Mouse (Mus musculus) embryo, embryonic 11 days (tissue): ENCODE data around the gene Ccdc81.

Experiments used
- DNase-seq: peaks from one replicate; pipeline ENCODE4 v3.0.0-alpha.2; 2015

Ccdc81 gene

GRCm38 (mm10) chr7:89903442-89904343, at the start of gene Ccdc81:
TSS of gene Ccdc81 (minus strand) at chr7:89903629.
- DNase-seq: peak; percentile 69

GRCm38 (mm10) chr7:89949403-89949802, 46.0 kb upstream of the Ccdc81 start:
- DNase-seq: no peak

GRCm38 (mm10) chr7:89948026-89948425, 44.6 kb upstream of the Ccdc81 start:
- DNase-seq: no peak

DNA sequence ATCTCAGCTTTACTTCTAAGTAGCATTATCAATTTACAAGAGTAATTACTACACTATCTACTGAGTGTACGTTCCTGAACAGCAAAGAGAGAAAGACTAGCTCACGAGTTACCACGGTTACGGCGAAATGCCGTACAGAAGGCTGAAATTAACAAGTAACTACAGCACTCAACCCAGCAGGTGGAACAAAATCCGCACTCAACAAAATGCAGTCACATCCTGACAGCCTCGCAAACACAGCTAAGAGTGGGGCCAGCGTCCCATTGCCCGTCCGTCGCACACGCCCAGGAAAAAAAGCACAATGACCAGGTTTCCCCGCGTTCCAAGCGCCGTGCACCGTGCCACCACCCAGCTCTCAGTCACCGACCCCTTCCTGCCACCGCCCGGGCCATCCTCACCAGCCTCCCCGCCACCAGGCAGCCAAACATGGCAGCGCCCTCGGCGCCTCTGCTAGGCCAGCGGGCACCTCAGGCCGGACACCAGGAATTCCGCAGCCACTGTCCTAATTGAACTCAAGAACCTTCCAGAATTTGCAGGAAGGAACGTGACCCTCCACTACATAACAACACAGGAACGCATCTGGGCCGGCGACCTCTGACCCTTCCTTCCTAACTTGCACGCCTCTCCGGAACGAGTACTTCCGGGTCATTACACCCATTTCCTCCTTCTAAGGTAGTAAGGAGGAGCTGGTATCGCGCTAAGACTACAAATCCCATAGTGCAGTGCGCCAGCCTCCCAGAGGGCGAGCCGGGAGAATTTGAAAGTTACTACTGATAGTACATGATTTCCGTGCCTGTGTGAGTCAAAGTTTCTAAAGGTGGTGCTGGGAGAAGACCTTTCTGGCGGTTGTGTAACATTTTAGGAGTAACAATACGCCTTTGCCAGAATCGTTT, 37.4 kb upstream of the Ccdc81 start, which contains the start of gene Hikeshi:
Gene Hikeshi (minus strand): TSS at position 634 of the 893 bp plus-strand sequence.
- peak; percentile 99 for DNase-seq

GRCm38 (mm10) chr7:89939497-89940353, 36.3 kb upstream of the Ccdc81 start:
- DNase-seq: no peak

DNA sequence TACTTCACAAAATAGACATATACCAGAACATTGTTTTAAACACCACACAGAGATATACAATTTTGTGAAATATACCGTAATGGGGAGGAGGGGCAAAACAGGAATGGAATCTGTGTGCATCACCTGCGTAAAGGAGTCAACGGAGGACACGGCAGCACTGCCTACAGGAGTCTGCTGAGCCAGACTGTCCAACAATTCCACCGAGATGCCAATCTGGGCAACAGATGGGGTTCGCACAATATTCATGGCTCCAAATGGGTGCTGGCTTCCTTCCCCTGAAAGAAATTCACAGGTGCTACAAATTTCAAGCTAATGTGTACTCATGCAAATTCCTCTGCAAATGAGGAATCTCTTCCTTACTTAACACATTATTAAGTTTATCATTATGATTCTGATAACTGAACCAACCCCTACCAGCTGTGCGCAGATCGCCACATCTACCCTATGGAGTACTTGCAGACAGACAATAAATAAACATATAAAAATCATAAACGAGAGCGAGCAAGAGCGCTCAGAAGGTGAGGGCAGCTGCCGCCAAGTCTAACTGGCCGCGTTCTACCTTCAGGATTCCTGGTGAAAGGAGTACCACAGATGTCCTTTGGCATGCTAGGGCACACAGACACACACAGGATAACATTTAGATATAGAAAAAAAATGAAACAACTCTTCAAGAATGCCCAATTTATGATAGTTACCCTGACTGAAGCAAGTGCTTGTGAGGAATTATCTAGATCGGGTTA, 20.2 kb upstream of the Ccdc81 start:
- DNase-seq: no peak

GRCm38 (mm10) chr7:89917776-89918175, 14.3 kb upstream of the Ccdc81 start:
- no peak for DNase-seq

DNA sequence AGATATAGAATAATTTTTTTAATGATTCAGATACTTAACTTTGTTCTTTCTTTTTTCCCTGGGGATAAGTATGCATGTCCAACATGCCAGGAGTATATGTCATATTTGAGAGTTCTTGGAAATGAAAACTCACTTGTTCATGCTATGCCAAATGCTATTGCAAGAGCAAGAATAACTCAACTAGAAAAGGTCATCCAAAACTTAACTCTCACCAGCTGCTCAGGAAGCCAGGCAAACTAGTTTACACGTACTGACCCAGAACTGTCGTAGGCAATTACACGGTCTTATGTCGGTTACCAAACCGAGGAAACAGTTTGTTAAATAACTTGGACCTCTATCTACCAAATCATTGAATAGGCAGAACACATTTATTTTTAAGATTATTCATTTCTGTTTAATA, 13.3 kb upstream of the Ccdc81 start:
- DNase-seq: no peak

- no peak for DNase-seq
Observed at GRCm38 (mm10) chr7:89913432-89914158, 10.2 kb upstream of the Ccdc81 start.

- no peak for DNase-seq
Observed at GRCm38 (mm10) chr7:89912356-89912755, 8.9 kb upstream of the Ccdc81 start.

DNA sequence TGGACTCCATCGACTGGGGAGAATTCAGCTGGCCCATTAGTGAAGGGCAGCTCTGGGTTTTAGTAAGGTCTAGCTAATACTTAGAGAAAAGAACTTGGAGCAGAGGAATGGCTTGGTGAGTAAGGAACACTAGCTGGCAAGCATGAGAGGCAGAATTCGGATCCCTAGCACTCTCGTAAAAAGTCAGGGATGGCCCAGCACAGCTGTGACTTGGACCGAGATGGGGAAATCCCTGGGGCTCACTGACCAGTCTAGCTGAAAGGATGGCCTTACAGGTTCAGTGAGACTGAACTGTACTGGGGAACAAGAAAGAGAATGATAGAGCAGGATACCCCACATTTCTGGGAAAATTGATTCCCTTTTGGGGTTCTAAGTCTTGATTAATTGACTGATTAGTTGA, 6.3 kb upstream of the Ccdc81 start:
- no peak for DNase-seq

- no peak for DNase-seq
Observed at GRCm38 (mm10) chr7:89908899-89909621, 5.6 kb upstream of the Ccdc81 start.

GRCm38 (mm10) chr7:89908421-89908820, 5.0 kb upstream of the Ccdc81 start:
- peak; percentile 39 for DNase-seq

DNA sequence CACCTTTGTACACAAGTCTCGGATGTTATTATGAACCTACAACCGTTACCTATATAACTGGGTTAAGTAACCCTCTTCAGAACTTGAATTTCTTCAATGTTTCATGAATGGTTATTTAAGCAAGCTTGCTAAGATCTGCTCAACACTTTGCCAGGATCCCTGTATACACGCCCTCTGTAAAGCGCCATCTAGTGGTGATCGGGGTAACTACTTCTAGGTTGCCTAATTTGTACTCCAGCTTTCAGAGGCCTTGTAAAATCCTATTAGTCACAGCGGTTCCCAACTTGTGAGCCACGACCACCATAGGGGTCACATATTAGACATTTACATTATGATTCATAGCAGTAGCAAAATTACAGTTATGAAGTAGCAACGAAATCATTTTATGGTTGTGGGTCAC, 4.5 kb upstream of the Ccdc81 start:
- peak; percentile 78 for DNase-seq

- no peak for DNase-seq
Observed at GRCm38 (mm10) chr7:89903007-89903406, 422 bp downstream of the Ccdc81 start.

DNA sequence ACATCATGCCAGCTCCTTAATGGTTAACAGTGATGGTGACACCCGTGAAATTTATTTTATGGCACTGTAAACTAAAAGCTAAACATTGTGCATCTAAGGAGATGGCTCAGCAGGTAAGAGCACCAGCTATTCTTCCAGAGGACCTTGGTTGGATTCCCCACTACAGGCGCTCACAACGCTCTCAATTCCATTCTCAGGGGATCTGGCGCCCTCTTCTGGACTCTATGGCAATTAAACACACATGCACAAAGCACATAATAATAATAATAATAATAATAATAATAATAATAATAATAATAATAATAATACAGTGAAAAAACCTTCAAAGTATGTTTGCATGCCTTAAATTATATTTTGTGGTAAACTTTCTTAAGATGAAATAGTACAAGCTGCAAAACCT, 11.6 kb downstream of the Ccdc81 start:
- peak; percentile 45 for DNase-seq

GRCm38 (mm10) chr7:89891412-89891811, 12.0 kb downstream of the Ccdc81 start:
- DNase-seq: no peak

GRCm38 (mm10) chr7:89884551-89884950, 18.9 kb downstream of the Ccdc81 start:
- no peak for DNase-seq

DNA sequence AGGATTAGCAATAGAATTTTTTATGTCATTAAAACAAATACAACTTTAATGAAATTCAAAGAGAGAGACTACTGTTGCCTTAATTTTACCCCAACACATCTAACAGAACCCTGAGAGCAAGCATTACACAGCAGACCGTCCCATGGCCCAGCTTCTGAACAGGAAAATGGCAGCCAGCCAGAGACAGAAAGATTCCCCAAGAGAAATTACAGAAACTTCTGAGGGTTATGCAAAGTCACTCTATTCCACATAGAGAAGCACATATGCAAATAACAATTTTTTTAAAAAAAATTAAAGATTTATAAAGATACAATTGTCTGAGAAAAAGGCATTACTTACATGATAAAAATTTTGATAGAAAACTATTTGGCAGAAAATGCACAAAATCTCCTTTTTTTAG, 23.7 kb downstream of the Ccdc81 start:
- DNase-seq: no peak

DNA sequence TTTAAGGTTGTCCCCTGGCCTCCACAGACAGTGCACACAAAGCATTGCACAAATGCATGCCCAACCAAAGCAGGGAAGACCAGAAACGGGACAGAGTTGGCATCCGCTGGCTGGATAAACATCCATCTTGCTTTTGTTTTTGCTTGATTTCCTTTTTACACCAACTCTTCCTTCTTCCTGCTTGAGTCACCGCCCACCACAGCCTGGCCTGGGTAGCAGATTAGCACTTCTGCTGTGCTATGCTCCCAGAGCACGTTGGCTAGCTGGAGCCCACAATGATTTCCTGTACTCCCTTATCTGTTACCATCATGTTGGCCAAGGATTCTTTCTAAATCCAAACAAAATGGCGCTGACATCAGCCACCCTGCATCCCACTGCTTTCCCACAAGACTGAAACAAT, 36.2 kb downstream of the Ccdc81 start:
- no peak for DNase-seq
